Mouse (Mus musculus): ENCODE results near the gene Sema3e. TPM values are rescaled to one million over a fixed set of nuclear protein-coding genes. Genes with fewer than 3 reads are reported as not detected.

The Sema3e gene
- polyA plus RNA-seq, 1 experiment from 2014 or later, result 2.2 TPM

DNA sequence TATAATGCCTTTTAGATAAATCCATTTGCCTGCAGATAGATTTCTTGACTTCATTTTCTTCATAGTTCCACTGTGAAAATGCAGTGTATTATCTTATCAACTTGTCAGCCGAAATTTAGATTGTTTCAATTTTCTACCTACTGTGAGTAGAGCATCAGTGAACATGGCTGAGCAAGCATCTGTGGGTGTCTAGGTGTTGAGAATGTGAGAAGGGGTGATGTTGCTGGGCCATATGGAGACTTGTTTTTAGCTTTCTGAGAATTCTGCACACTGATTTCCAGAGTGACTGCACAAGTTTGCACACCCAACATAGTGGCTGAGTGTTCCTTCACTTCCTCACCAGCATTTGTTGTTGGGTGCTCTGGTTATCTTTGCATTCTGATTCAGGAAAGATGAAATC, 71.1 kb downstream of the Sema3e start:
- ATAC-seq (ENCODE audit: low FRiP score, low TSS enrichment), result no peak
- WGBS, result 88% methylated on average over 1 of the region's 1 CpGs

DNA sequence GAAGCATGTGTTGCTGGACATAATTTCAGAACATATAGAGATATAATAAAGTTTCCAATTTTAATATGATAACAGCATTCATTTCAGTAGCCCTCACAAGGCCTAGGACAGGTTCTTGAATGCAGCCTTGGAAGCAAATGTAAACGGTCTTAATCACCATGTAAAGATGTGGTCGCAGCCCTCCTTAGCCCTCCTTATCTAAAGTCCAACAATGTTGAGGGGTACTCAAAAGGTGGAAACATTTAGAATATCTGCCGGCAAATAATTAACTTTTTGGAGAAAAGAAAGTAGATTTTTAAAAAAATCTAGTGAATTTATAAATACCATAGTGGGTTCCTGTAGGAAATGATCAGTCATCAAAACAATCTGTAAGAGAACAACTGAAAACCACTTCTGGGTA, 73.6 kb downstream of the Sema3e start:
- Histone ChIP-seq H3K27me3 (ENCODE audit: control insufficient read depth, insufficient read depth, low read length) (no peaks in the 10 kb centered on the region), H3K27ac (ENCODE audit: low read depth, low read length) (no peak overlapping the region), H3K4me1 (ENCODE audit: control insufficient read depth, insufficient read depth, low read length) (no peaks in the 10 kb centered on the region), H3K9ac (ENCODE audit: low read depth, low read length) (no peak overlapping the region), H3K9me3 (ENCODE audit: control insufficient read depth, low read length) (no peaks in the 10 kb centered on the region), H3K4me3 (ENCODE audit: low read length) (no peak overlapping the region), H3K4me2 (replicated peaks; ENCODE audit: low read depth, low read length) (no peak overlapping the region), H3K36me3 (ENCODE audit: control insufficient read depth, insufficient read depth, low read length) (no peaks in the 10 kb centered on the region)
- no peak for ATAC-seq (ENCODE audit: low FRiP score, low TSS enrichment)
- 93% methylated on average over 3 of the region's 3 CpGs for WGBS

More for the DNA sequence above, 71.1 kb downstream of the Sema3e start:
- Histone ChIP-seq H3K9me3 (ENCODE audit: control insufficient read depth, low read length) (no peaks in the 10 kb centered on the region), H3K27me3 (ENCODE audit: control insufficient read depth, insufficient read depth, low read length) (no peaks in the 10 kb centered on the region), H3K27ac (ENCODE audit: low read depth, low read length) (no peak overlapping the region), H3K36me3 (ENCODE audit: control insufficient read depth, insufficient read depth, low read length) (no peaks in the 10 kb centered on the region), H3K4me1 (ENCODE audit: control insufficient read depth, insufficient read depth, low read length) (no peaks in the 10 kb centered on the region), H3K4me3 (ENCODE audit: low read length) (no peak overlapping the region), H3K4me2 (replicated peaks; ENCODE audit: low read depth, low read length) (no peak overlapping the region), H3K9ac (ENCODE audit: low read depth, low read length) (no peak overlapping the region)

DNA sequence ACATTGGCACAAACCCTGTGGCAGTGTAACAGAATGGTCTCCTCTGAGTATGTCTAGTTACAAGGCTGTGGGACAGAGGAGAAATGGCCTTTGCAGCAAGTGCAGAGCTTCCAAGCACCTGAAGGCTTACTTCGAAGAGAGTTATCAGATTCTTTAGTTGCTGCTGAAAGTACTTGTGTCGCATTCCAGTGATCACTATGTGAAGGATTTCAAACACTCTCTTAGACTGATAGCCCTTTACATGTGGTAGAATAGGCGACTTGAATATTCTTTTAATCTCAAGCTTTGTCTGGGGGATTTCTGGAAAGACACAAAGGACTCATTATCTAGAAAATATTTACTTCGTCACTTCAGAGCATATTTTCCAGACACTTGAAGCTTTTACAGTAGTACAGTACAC, 82.3 kb downstream of the Sema3e start:
- no peaks in the 10 kb centered on the region for H3K36me3 ChIP-seq (ENCODE audit: control insufficient read depth, insufficient read depth, low read length)
- no peak overlapping the region for H3K27ac ChIP-seq (ENCODE audit: low read depth, low read length)
- H3K27me3 ChIP-seq (ENCODE audit: control insufficient read depth, insufficient read depth, low read length), result no peaks in the 10 kb centered on the region
- no peaks in the 10 kb centered on the region for H3K9me3 ChIP-seq (ENCODE audit: control insufficient read depth, low read length)
- H3K4me3 ChIP-seq (ENCODE audit: low read length), result no peak overlapping the region
- H3K4me2 ChIP-seq (replicated peaks; ENCODE audit: low read depth, low read length), result no peak overlapping the region
- H3K9ac ChIP-seq (ENCODE audit: low read depth, low read length), result no peak overlapping the region
- H3K4me1 ChIP-seq (ENCODE audit: control insufficient read depth, insufficient read depth, low read length), result no peaks in the 10 kb centered on the region
- no peak for ATAC-seq (ENCODE audit: low FRiP score, low TSS enrichment)
- WGBS, result 89% methylated on average over 4 of the region's 4 CpGs

DNA sequence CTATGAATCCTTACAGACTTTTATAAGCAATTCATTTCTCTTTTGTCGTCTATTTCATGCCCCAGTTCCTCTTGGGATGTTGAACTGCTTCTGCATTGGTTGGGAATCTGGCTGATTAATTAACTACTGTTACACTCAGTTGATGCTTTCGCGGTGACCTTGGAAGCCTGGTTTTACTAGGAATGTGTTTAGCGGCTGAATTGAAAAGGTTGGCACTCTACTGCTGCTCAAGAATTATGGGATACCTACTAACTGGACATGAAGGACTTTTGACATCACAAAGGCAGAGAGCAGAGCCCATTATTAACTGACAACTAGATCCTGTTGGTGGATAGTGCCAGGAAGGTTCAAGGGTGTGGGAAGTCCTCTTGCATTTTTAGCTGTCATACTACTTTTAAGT, 83.9 kb downstream of the Sema3e start:
- Histone ChIP-seq H3K4me3 (ENCODE audit: low read length) (no peak overlapping the region), H3K9ac (ENCODE audit: low read depth, low read length) (no peak overlapping the region)
- 91% methylated on average over 4 of the region's 4 CpGs for WGBS

DNA sequence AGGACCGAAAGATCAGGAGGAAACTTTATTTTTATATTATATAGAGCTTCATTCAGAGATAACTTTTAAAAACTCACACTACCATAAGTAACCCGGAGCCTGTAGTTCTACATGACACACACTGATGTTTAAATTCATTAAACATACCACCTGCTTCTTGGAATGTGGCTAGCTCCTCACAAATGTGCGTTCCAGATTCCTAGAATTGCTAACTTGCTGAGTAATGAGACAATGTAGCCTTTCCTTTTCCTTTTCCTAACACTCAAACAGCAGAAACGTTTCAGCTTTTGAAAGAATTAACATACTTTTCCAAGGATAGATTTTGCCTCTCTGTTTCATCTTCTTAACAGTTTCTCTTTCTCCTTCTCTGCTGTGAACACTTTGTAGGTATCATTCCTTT, 86.3 kb downstream of the Sema3e start:
- ATAC-seq (ENCODE audit: low FRiP score, low TSS enrichment), result no peak
- no peak overlapping the region for H3K4me2 ChIP-seq (replicated peaks; ENCODE audit: low read depth, low read length)
- H3K9me3 ChIP-seq (ENCODE audit: control insufficient read depth, low read length), result no peaks in the 10 kb centered on the region
- WGBS, result 78% methylated on average over 4 of the region's 4 CpGs
- H3K27ac ChIP-seq (ENCODE audit: low read depth, low read length), result no peak overlapping the region
- no peaks in the 10 kb centered on the region for H3K4me1 ChIP-seq (ENCODE audit: control insufficient read depth, insufficient read depth, low read length)
- no peak overlapping the region for H3K9ac ChIP-seq (ENCODE audit: low read depth, low read length)
- H3K36me3 ChIP-seq (ENCODE audit: control insufficient read depth, insufficient read depth, low read length), result no peaks in the 10 kb centered on the region
- no peak overlapping the region for H3K4me3 ChIP-seq (ENCODE audit: low read length)
- H3K27me3 ChIP-seq (ENCODE audit: control insufficient read depth, insufficient read depth, low read length), result no peaks in the 10 kb centered on the region

More for the DNA sequence above, 83.9 kb downstream of the Sema3e start:
- no peaks in the 10 kb centered on the region for H3K4me1 ChIP-seq (ENCODE audit: control insufficient read depth, insufficient read depth, low read length)
- H3K9me3 ChIP-seq (ENCODE audit: control insufficient read depth, low read length), result no peaks in the 10 kb centered on the region
- H3K36me3 ChIP-seq (ENCODE audit: control insufficient read depth, insufficient read depth, low read length), result no peaks in the 10 kb centered on the region
- no peak overlapping the region for H3K27ac ChIP-seq (ENCODE audit: low read depth, low read length)
- H3K27me3 ChIP-seq (ENCODE audit: control insufficient read depth, insufficient read depth, low read length), result no peaks in the 10 kb centered on the region
- H3K4me2 ChIP-seq (replicated peaks; ENCODE audit: low read depth, low read length), result no peak overlapping the region
- no peak for ATAC-seq (ENCODE audit: low FRiP score, low TSS enrichment)

DNA sequence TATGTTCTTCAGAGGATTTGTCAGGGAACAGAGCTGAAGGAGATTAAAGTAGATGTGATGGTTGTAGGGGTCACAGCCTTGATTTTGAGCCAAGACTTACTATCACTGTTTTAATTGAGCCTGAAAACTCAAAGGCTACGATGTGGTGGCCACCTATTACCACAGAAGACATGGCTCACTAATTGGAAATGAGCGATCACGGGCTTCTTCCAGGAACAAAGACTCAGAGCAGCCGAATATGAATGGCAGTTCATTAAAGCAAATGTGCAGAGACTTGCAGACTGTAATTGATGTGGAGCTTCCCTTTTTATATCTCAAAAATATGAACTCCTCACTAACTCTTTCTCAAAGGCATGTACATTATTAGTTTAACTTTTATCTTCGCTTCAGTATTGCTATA, 96.8 kb downstream of the Sema3e start:
- Histone ChIP-seq H3K27me3 (ENCODE audit: control insufficient read depth, insufficient read depth, low read length) (no peaks in the 10 kb centered on the region), H3K4me3 (ENCODE audit: low read length) (no peak overlapping the region), H3K9me3 (ENCODE audit: control insufficient read depth, low read length) (no peaks in the 10 kb centered on the region), H3K27ac (ENCODE audit: low read depth, low read length) (no peak overlapping the region), H3K4me1 (ENCODE audit: control insufficient read depth, insufficient read depth, low read length) (no peaks in the 10 kb centered on the region), H3K36me3 (ENCODE audit: control insufficient read depth, insufficient read depth, low read length) (no peaks in the 10 kb centered on the region), H3K9ac (ENCODE audit: low read depth, low read length) (no peak overlapping the region), H3K4me2 (replicated peaks; ENCODE audit: low read depth, low read length) (no peak overlapping the region)
- 82% methylated on average over 5 of the region's 5 CpGs for WGBS
- ATAC-seq (ENCODE audit: low FRiP score, low TSS enrichment), result no peak

DNA sequence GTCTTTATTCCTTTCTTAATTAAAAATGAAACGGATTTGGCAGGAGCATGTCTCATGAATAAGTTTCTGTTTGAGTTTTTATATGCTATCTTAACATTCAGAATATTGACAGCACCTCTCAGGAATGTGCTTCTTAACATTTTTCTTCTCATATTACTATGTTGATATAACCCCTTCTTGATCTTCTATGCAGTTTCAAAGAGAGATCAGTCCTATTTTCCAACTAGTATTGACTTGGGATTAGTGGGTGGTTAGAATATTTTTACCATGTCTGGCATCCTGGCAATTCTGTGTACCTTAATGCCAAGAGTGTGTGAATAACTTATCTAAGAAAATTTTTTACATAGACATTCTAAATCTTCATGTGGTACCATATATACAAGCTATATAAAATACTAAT, 101.5 kb downstream of the Sema3e start:
- Histone ChIP-seq H3K9ac (ENCODE audit: low read depth, low read length) (no peak overlapping the region), H3K27ac (ENCODE audit: low read depth, low read length) (no peak overlapping the region), H3K4me1 (ENCODE audit: control insufficient read depth, insufficient read depth, low read length) (no peaks in the 10 kb centered on the region), H3K36me3 (ENCODE audit: control insufficient read depth, insufficient read depth, low read length) (no peaks in the 10 kb centered on the region), H3K4me2 (replicated peaks; ENCODE audit: low read depth, low read length) (no peak overlapping the region), H3K9me3 (ENCODE audit: control insufficient read depth, low read length) (no peaks in the 10 kb centered on the region), H3K4me3 (ENCODE audit: low read length) (no peak overlapping the region), H3K27me3 (ENCODE audit: control insufficient read depth, insufficient read depth, low read length) (no peaks in the 10 kb centered on the region)
- no peak for ATAC-seq (ENCODE audit: low FRiP score, low TSS enrichment)
- WGBS, result 60% methylated on average over 1 of the region's 1 CpGs

DNA sequence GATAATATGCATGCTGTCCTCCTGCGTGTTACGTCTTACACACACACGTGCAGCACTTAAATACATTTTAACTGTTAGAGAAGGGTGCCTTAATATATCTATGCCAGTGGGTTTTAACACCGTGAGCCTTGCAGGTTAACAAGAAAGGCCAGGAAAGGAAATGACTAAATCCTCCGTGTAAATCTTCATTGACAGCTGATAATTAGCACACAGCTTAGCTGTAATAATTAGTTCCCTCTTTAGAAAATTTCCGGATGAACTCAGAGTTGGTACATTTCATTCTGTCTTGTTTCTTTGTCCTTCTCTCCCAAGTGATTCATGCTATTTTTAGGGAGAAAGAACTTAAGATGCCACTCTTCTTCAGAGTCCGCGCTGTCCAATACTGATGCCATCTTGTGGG, 110.9 kb downstream of the Sema3e start:
- WGBS, result 73% methylated on average over 8 of the region's 8 CpGs
- Histone ChIP-seq H3K9me3 (ENCODE audit: control insufficient read depth, low read length) (no peaks in the 10 kb centered on the region), H3K4me2 (replicated peaks; ENCODE audit: low read depth, low read length) (no peak overlapping the region), H3K36me3 (ENCODE audit: control insufficient read depth, insufficient read depth, low read length) (no peaks in the 10 kb centered on the region), H3K4me1 (ENCODE audit: control insufficient read depth, insufficient read depth, low read length) (no peaks in the 10 kb centered on the region), H3K4me3 (ENCODE audit: low read length) (no peak overlapping the region), H3K27ac (ENCODE audit: low read depth, low read length) (no peak overlapping the region), H3K27me3 (ENCODE audit: control insufficient read depth, insufficient read depth, low read length) (no peaks in the 10 kb centered on the region), H3K9ac (ENCODE audit: low read depth, low read length) (no peak overlapping the region)
- no peak for ATAC-seq (ENCODE audit: low FRiP score, low TSS enrichment)

DNA sequence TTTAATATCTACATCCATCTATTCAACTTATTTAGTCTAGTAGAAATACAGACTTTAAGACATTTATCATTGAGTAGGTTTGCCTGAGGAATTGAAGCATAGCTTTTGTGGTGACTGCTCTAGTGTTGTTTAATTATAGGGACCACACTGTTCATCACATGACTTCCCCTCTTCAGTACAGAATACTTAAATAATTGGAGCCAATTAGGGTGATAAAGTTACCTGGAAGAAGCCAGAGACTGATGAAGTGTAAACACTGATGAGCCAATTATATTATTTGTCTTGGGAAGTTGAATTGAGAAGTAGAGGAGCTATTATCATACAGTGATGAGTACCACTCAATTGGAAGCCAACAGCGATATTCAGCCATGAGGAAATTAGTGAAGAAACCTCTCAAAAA, 113.6 kb downstream of the Sema3e start:
- no peak for ATAC-seq (ENCODE audit: low FRiP score, low TSS enrichment)
- H3K4me1 ChIP-seq (ENCODE audit: control insufficient read depth, insufficient read depth, low read length), result no peaks in the 10 kb centered on the region
- no peak overlapping the region for H3K9ac ChIP-seq (ENCODE audit: low read depth, low read length)
- no peaks in the 10 kb centered on the region for H3K27me3 ChIP-seq (ENCODE audit: control insufficient read depth, insufficient read depth, low read length)
- no peaks in the 10 kb centered on the region for H3K9me3 ChIP-seq (ENCODE audit: control insufficient read depth, low read length)
- no peak overlapping the region for H3K27ac ChIP-seq (ENCODE audit: low read depth, low read length)
- H3K4me3 ChIP-seq (ENCODE audit: low read length), result no peak overlapping the region
- WGBS, result 100% methylated on average over 1 of the region's 1 CpGs
- no peak overlapping the region for H3K4me2 ChIP-seq (replicated peaks; ENCODE audit: low read depth, low read length)
- no peaks in the 10 kb centered on the region for H3K36me3 ChIP-seq (ENCODE audit: control insufficient read depth, insufficient read depth, low read length)

DNA sequence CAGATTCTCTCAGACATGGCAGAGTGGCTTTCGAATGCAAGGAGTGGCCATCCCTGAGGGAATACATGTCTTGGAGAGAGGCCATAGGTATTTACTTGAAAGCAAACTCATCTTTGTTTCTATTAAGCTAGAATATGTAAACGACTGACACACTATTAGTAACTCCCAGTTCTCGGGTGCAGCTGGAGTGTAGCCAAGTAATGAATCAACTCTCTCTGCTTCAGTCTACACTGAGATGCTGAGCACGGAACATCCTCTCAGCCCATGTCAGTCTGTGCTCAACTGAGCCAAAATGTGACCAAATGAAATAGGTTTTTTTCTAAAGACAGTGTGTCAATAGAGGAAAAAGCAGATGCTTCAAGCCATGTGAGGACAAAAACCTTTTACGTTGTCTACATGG, 137.5 kb downstream of the Sema3e start:
- Histone ChIP-seq H3K36me3 (ENCODE audit: control insufficient read depth, insufficient read depth, low read length) (no peaks in the 10 kb centered on the region), H3K27ac (ENCODE audit: low read depth, low read length) (no peak overlapping the region), H3K9ac (ENCODE audit: low read depth, low read length) (no peak overlapping the region), H3K9me3 (ENCODE audit: control insufficient read depth, low read length) (no peaks in the 10 kb centered on the region), H3K4me3 (ENCODE audit: low read length) (no peak overlapping the region), H3K4me1 (ENCODE audit: control insufficient read depth, insufficient read depth, low read length) (no peaks in the 10 kb centered on the region), H3K27me3 (ENCODE audit: control insufficient read depth, insufficient read depth, low read length) (no peaks in the 10 kb centered on the region), H3K4me2 (replicated peaks; ENCODE audit: low read depth, low read length) (no peak overlapping the region)
- WGBS, result 73% methylated on average over 5 of the region's 5 CpGs
- no peak for ATAC-seq (ENCODE audit: low FRiP score, low TSS enrichment)
